Mouse (Mus musculus) lung, postnatal 4 days (tissue): ENCODE results near the gene Map9.
A peak's percentile ranks its signal among the peaks of the same experiment; 100 is the strongest.
"Not testable (repeated sequence)": the region's sequence is repeated elsewhere in the genome, so short reads cannot be mapped to it uniquely, and the experiment has no call there.

Experiments used
- DNase-seq, 2 experiments: peaks; one replicate each; pipeline ENCODE4 v3.0.0; 2021

Map9 gene

GRCm38 (mm10) chr3:82357797-82358524 is at the start of gene Map9:
Gene Map9 (plus strand): TSS chr3:82358044.
- peak; percentile 92 to 98 for DNase-seq

GRCm38 (mm10) chr3:82315728-82316127 is 42.1 kb upstream of the Map9 start:
- DNase-seq, result no peak

GRCm38 (mm10) chr3:82326736-82327135 is 31.1 kb upstream of the Map9 start:
- not testable (repeated sequence) for DNase-seq

GRCm38 (mm10) chr3:82332067-82332466 is 25.8 kb upstream of the Map9 start:
- DNase-seq, result no peak

GRCm38 (mm10) chr3:82332536-82332935 is 25.3 kb upstream of the Map9 start:
- DNase-seq, result no peak

- DNase-seq, result peak; percentile 58 to 70
Observed at GRCm38 (mm10) chr3:82333128-82333969, 24.5 kb upstream of the Map9 start.

- DNase-seq, result no peak
Observed at GRCm38 (mm10) chr3:82340111-82340510, 17.7 kb upstream of the Map9 start.

- no peak for DNase-seq
Observed at GRCm38 (mm10) chr3:82348277-82348860, 9.5 kb upstream of the Map9 start.

GRCm38 (mm10) chr3:82350321-82350720 is 7.5 kb upstream of the Map9 start:
- no peak for DNase-seq

GRCm38 (mm10) chr3:82357340-82357739 is 504 bp upstream of the Map9 start:
- DNase-seq, result no peak

- peak in 1 of 2 experiments; percentile 2 for DNase-seq
Observed at GRCm38 (mm10) chr3:82359036-82359435, 1.2 kb downstream of the Map9 start.

- peak in 1 of 2 experiments; percentile 34 for DNase-seq
Observed at GRCm38 (mm10) chr3:82362452-82362851, 4.6 kb downstream of the Map9 start.

GRCm38 (mm10) chr3:82364505-82364904 is 6.7 kb downstream of the Map9 start:
- peak; percentile 19 to 49 for DNase-seq

- DNase-seq, result peak in 1 of 2 experiments; percentile 23
Observed at GRCm38 (mm10) chr3:82364988-82365387, 7.1 kb downstream of the Map9 start.

GRCm38 (mm10) chr3:82369063-82369860 is 11.4 kb downstream of the Map9 start:
- DNase-seq, result peak; percentile 29 to 37

- DNase-seq, result peak in 1 of 2 experiments; percentile 13
Observed at GRCm38 (mm10) chr3:82370439-82371011, 12.7 kb downstream of the Map9 start.

GRCm38 (mm10) chr3:82376965-82377364 is 19.1 kb downstream of the Map9 start:
- DNase-seq, result peak in 1 of 2 experiments; percentile 2

GRCm38 (mm10) chr3:82382325-82382724 is 24.5 kb downstream of the Map9 start:
- DNase-seq, result no peak

- no peak for DNase-seq
Observed at GRCm38 (mm10) chr3:82385091-82385490, 27.2 kb downstream of the Map9 start.

GRCm38 (mm10) chr3:82405830-82406229 is 48.0 kb downstream of the Map9 start:
- DNase-seq, result no peak

GRCm38 (mm10) chr3:82406336-82406735 is 48.5 kb downstream of the Map9 start:
- DNase-seq, result no peak

GRCm38 (mm10) chr3:82407432-82407831 is 49.6 kb downstream of the Map9 start:
- no peak for DNase-seq
